Mouse (Mus musculus) E14TG2a.4 (cell line): ENCODE results near the gene Mb.

Experiments used
- H3K27me3 ChIP-seq: 2 replicates; pipeline ENCODE4 v1.6.1; 2014; ENCODE audit warnings: low read length, control low read depth; ENCODE audit not compliant: insufficient read depth
- H3K36me3 ChIP-seq: 2 replicates; pipeline ENCODE4 v1.6.1; 2014; ENCODE audit warnings: low read length, control low read depth; ENCODE audit not compliant: insufficient read depth
- H3K4me1 ChIP-seq: replicated peaks from 2 replicates; pipeline ENCODE4 v1.6.1; 2014; ENCODE audit warnings: low read depth, low read length, control low read depth
- H3K4me3 ChIP-seq: replicated peaks from 2 replicates; pipeline ENCODE4 v1.5.1; 2014; ENCODE audit warnings: mild to moderate bottlenecking, low read length
- H3K9me3 ChIP-seq: 2 replicates; pipeline ENCODE4 v1.6.1; 2014; ENCODE audit warnings: low read length, control low read depth
- CTCF ChIP-seq: conservative IDR thresholded peaks from 2 replicates; pipeline ENCODE4 v1.5.1; 2014; ENCODE audit warnings: low read length
- NANOG ChIP-seq: IDR thresholded peaks from 2 replicates; pipeline ENCODE4 v1.6.1; 2014; ENCODE audit warnings: borderline replicate concordance, low read length, mixed read lengths
- POU5F1 ChIP-seq: IDR thresholded peaks from 2 replicates; pipeline ENCODE4 v1.6.1; 2014; ENCODE audit warnings: low read length, borderline replicate concordance

Gene Mb

DNA sequence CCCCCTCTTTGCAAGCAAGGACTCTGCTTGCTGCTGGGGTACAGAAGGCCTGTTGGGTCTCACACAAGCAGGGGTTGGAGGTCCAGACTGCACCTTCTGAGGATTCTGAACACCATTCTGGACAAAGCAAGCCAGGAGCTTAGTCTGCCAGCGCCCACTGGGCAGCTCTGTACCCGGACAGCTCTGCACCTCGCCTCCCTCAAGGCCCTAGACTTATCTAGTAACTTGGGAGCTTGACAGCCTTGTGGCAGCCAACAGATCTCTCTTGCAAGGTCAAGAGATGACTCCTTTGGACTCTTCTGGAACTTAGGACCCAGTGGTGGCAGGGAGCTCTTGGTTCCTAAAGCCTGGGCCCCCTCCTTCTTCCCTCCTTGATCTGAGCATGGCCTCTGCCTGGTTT lies 23.4 kb downstream of the Mb start:
- H3K27me3 ChIP-seq, result no peaks in the 10 kb centered on the region
- H3K4me3 ChIP-seq, result no peak overlapping the region
- no peak for TF ChIP-seq POU5F1
- no peak for TF ChIP-seq CTCF
- no peak for TF ChIP-seq NANOG
- no peaks in the 10 kb centered on the region for H3K9me3 ChIP-seq
- no peaks in the 10 kb centered on the region for H3K36me3 ChIP-seq
- 0 out of 2 replicates have a peak, but pooled peaks cover 5% of the 10 kb centered on the region for H3K4me1 ChIP-seq

DNA sequence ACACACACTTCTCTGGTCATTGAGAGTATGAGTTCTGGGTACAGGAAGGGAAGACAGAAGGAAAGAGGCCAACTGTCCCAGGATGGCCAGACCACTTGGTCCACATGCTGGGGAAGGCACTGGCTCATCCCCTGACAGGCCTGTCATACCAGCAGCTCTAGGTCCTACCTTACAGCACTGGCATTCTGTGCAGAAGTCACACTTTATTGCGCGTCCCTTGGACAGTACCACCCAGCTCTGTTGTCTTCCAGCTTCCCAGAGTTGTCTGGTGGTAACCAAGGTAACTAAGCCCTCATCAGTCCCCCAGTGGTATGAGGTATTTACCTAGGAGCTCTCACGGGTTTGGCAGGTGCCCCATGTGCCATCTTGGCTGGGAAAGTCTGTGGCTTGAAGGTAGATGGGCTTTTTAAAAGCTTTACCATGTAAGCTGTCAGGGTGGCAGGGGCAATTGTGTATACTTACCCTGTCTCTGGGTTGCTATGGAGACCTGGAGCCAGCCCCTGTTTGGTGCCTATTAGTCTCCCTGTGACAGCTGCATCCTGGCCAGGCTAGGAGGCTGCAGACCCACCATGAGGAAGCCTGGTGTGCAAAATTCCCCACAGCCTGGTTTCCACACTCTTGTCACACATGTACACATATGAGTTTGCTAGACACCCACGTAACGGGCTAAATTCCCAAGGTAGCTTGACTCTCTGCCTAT lies 24.4 kb downstream of the Mb start:
- no peaks in the 10 kb centered on the region for H3K27me3 ChIP-seq
- H3K4me3 ChIP-seq, result no peak overlapping the region
- no peaks in the 10 kb centered on the region for H3K9me3 ChIP-seq
- no peaks in the 10 kb centered on the region for H3K36me3 ChIP-seq
- TF ChIP-seq CTCF, result no peak
- TF ChIP-seq NANOG, result no peak
- no peak for TF ChIP-seq POU5F1
- H3K4me1 ChIP-seq, result peaks cover 12% of the 10 kb centered on the region; the same call in 1 of the 2 replicates

DNA sequence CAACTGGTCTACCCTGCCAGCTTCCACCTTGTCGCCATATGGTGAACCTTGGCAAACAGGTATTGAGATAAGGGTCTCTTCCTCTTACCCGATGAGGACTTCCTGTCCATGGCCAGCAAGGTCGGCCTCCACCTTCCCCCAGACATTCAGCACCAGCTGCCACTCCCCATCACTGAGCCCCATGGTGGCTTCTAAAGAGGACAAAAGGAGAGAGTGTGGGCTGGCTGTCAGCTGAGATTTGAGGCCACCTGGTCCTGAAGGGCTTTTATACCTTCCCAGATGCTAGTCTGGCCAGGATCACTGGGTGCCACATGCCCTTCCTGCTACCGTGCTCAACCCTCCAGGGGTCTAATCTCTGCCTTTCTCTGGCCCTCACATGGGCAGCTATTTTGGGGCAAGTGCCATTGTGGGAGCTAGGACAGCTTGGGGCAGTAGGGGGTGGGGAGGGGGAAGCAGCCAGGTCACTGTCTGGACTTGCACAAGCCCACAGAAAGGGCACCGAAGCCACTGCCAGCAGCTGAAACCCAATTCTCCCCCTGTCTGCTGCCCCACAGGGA lies 28.0 kb downstream of the Mb start:
- H3K27me3 ChIP-seq, result no peaks in the 10 kb centered on the region
- no peaks in the 10 kb centered on the region for H3K36me3 ChIP-seq
- no peak overlapping the region for H3K4me3 ChIP-seq
- TF ChIP-seq POU5F1 (no peak), NANOG (no peak)
- H3K4me1 ChIP-seq, result peaks cover 16% of the 10 kb centered on the region; the same call in 1 of the 2 replicates
- no peaks in the 10 kb centered on the region for H3K9me3 ChIP-seq

DNA sequence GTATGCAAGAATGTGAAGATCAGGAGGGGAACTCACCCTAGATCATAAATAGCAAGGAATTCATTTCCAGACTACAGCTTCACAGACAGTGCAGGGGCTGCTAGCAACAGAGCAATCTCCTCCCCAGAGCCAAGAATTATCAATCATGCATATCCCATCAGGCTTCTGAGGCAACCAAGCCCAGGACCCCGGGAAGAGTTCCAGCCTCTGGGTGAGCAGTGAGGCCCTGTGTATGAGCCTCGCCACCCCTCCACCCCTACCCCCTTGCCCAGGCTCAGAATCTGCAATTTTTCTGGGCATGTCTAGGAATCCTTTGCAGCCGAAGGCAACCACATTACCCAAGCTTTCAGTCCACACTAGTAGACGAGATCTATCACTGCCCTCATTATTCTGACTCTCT lies 28.6 kb downstream of the Mb start:
- TF ChIP-seq NANOG (no peak), POU5F1 (no peak), CTCF (no peak)
- peaks cover 16% of the 10 kb centered on the region; the same call in 1 of the 2 replicates for H3K4me1 ChIP-seq

DNA sequence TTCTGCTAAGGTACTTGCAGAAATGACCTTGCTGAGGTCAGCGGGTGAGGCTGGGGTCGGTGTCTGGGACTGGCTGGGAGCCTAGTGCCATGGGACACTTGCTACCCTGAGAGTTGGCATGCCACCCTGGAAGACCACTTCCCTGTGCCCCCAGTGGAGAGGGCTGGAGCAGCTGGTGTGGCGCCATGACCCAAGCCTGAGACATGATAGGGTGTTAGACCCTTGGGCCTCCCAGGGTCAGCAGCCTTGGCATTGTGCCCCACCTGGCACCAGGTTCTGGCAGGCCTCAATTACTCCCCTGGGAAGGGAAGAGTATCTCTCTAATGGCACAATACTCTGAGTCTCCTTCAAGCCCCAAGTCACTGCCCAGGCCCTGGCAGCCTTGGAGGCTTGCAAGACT lies 29.4 kb downstream of the Mb start:
- no peak for TF ChIP-seq CTCF
- TF ChIP-seq NANOG, result no peak
- no peak for TF ChIP-seq POU5F1
- H3K4me3 ChIP-seq, result no peak overlapping the region

More for the DNA sequence above, 28.6 kb downstream of the Mb start:
- Histone ChIP-seq H3K27me3 (no peaks in the 10 kb centered on the region), H3K4me3 (no peak overlapping the region), H3K36me3 (no peaks in the 10 kb centered on the region), H3K9me3 (no peaks in the 10 kb centered on the region)

DNA sequence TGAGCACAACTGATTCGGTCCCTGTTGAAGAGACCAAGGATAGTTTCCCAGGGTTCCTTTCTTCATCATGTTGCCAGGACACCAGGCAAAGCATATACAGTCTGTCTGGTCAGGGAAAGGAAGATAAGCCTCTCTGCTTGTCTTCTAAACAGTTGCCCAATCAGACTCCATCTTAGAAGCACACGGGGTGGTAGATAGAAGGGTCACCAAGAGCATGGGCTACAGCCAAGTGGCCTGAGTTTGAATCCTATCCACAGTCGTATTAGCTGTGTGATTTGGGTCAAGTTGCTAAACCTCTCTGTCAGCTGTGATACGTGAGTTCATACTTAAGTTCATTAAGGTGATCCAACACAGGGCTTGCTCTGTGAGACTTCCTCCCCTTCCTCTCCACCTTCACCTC lies 30.3 kb downstream of the Mb start:
- no peak for TF ChIP-seq CTCF
- no peak for TF ChIP-seq NANOG
- TF ChIP-seq POU5F1, result no peak
- Histone ChIP-seq H3K27me3 (0 out of 2 replicates have a peak, but pooled peaks cover under 1% of the 10 kb centered on the region), H3K36me3 (no peaks in the 10 kb centered on the region), H3K4me3 (no peak overlapping the region), H3K4me1 (peaks cover 18% of the 10 kb centered on the region), H3K9me3 (no peaks in the 10 kb centered on the region)

More for the DNA sequence above, 29.4 kb downstream of the Mb start:
- Histone ChIP-seq H3K9me3 (no peaks in the 10 kb centered on the region), H3K4me1 (peaks cover 16% of the 10 kb centered on the region; the same call in 1 of the 2 replicates), H3K27me3 (no peaks in the 10 kb centered on the region), H3K36me3 (no peaks in the 10 kb centered on the region)

DNA sequence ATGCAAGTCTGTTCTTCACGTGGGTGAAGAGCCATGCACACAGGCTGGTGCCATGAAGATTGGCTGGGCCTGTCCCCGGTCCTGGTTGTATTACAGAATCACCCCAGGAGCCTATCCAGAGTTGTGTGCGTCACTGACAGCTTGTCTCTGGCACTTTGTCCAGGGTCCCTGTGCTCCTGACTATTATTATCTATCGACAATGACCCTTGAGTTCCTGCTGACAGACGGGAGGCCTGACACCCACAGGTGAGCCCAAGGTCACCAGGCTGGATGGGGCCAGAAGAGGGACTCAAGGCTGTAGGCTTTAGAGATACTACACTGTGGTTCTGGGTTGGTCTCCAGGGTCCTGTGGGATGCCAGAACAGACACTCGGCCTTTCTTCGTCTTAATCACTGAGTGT lies 30.9 kb downstream of the Mb start:
- TF ChIP-seq NANOG (no peak), CTCF (no peak)
- H3K4me1 ChIP-seq, result peaks cover 24% of the 10 kb centered on the region
- no peaks in the 10 kb centered on the region for H3K36me3 ChIP-seq
- no peak overlapping the region for H3K4me3 ChIP-seq
- H3K27me3 ChIP-seq, result peaks cover 6% of the 10 kb centered on the region; the same call in 1 of the 2 replicates
- no peaks in the 10 kb centered on the region for H3K9me3 ChIP-seq

DNA sequence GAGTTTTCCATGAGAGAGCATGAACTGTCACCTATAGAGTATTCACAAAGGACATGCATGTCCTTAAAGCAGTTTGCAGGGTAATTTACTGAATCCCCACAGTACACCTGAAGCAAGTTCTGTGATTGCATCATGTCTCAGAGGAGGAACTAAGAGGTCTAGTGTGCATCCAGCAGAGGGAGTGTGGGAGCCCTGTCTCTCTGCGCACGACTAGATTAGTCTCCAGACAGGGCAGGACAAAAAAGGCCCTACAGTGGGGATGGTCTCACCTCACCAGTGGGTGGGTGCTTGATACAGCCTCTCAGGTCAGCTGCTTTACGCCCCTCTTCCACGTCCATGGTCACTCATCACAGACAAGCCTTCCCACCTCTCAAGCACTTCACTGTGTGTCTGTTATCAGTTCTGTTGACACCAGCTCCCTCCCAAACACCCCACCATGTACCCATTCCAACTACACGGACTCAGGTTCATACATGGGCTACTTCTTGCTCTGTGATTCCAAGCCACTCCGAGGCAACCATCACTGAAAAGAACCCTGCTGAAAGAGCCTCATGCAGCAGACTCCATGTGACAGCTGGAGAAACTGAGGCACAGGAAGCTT lies 31.6 kb downstream of the Mb start:
- H3K9me3 ChIP-seq, result no peaks in the 10 kb centered on the region
- H3K36me3 ChIP-seq, result no peaks in the 10 kb centered on the region
- H3K4me1 ChIP-seq, result peaks cover 31% of the 10 kb centered on the region
- TF ChIP-seq CTCF (no peak; the same call in 1 of the 2 replicates), NANOG (no peak), POU5F1 (no peak)
- peaks cover 12% of the 10 kb centered on the region; the same call in 1 of the 2 replicates for H3K27me3 ChIP-seq
- no peak overlapping the region for H3K4me3 ChIP-seq
